Mouse (Mus musculus) stomach, postnatal 0 days (tissue): ENCODE measurements at regions not wholly inside any gene's neighbourhood (a gene's known extent, or its start where the extent isn't known, plus 50 kb on each side); places are given as distances from the start of the nearest gene placed in this dataset.
A peak's percentile ranks its signal among the peaks of the same experiment; 100 is the strongest.

ENCODE experiments used
- ATAC-seq: fragments of 200-750 bp; cut with Nextera tagmentation; 2 replicates; pipeline ENCODE4 v1.8.0; 2017; ENCODE audit not compliant: low FRiP score, low TSS enrichment
- DNase-seq: peaks from one replicate; pipeline ENCODE4 v3.0.0-alpha.2; 2016; ENCODE audit warnings: low spot score
- H3K27ac ChIP-seq: fragments of 300-500 bp; sonication (generic); replicated peaks from 2 replicates; pipeline ENCODE4 v1.5.1; 2014; ENCODE audit warnings: mild to moderate bottlenecking, control low read depth
- H3K27me3 ChIP-seq: fragments of 300-500 bp; sonication (generic); 2 replicates; pipeline ENCODE4 v1.6.1; 2014; ENCODE audit warnings: low read length; ENCODE audit not compliant: control insufficient read depth, insufficient read depth
- H3K36me3 ChIP-seq: fragments of 300-500 bp; sonication (generic); 2 replicates; pipeline ENCODE4 v1.6.1; 2014; ENCODE audit warnings: low read length, mixed read lengths; ENCODE audit not compliant: control insufficient read depth, insufficient read depth
- H3K4me1 ChIP-seq: fragments of 300-500 bp; sonication (generic); replicated peaks from 2 replicates; pipeline ENCODE4 v1.6.1; 2014; ENCODE audit warnings: antibody characterized with exemption; ENCODE audit not compliant: control insufficient read depth, insufficient read depth
- H3K4me2 ChIP-seq: fragments of 300-500 bp; sonication (generic); replicated peaks from 2 replicates; pipeline ENCODE4 v1.6.1; 2014; ENCODE audit warnings: low read depth, mild to moderate bottlenecking, control low read depth, moderate library complexity
- H3K4me3 ChIP-seq: fragments of 300-500 bp; sonication (generic); 2 replicates; pipeline ENCODE4 v1.5.1; 2014; ENCODE audit warnings: low read depth, low read length, control low read depth
- H3K9ac ChIP-seq: fragments of 300-500 bp; sonication (generic); 2 replicates; pipeline ENCODE4 v1.6.1; 2014; ENCODE audit warnings: mild to moderate bottlenecking, low read length, control low read depth, mixed read lengths
- H3K9me3 ChIP-seq: fragments of 300-500 bp; sonication (generic); 2 replicates; pipeline ENCODE4 v1.6.1; 2016; ENCODE audit warnings: low read length; ENCODE audit not compliant: control insufficient read depth
- CTCF ChIP-seq: IDR thresholded peaks from 2 replicates; pipeline ENCODE4 v1.5.1; 2016; ENCODE audit warnings: antibody characterized with exemption, low read depth, mild to moderate bottlenecking, moderate library complexity
- EP300 ChIP-seq: optimal IDR thresholded peaks from 2 replicates; pipeline ENCODE3; 2016; ENCODE audit warnings: antibody characterized with exemption
- WGBS: fragments of 180-500 bp; shearing (Covaris S2); extraction: QIAGEN DNeasy Blood & Tissue Kit; methylation state at CpG from one replicate; pipeline ENCODE4 v1.1.7; 2014; 5-methylcytosine and 5-hydroxymethylcytosine counted together

- Histone ChIP-seq H3K4me1 (no peaks in the 10 kb centered on the region), H3K36me3 (no peaks in the 10 kb centered on the region), H3K27ac (no peak overlapping the region), H3K4me2 (no peak overlapping the region), H3K9me3 (no peaks in the 10 kb centered on the region), H3K27me3 (no peaks in the 10 kb centered on the region), H3K4me3 (no peak overlapping the region), H3K9ac (no peak overlapping the region)
- DNase-seq, result no peak
- no peak for TF ChIP-seq EP300
- TF ChIP-seq CTCF, result no peak
- 82% methylated on average over 2 of the region's 2 CpGs for WGBS
- no peak for ATAC-seq
These were observed 225.4 kb upstream of the Rnf32 start for GRCm38 (mm10) chr5:28970404-28970803.

- Histone ChIP-seq H3K4me1 (no peaks in the 10 kb centered on the region), H3K27me3 (no peaks in the 10 kb centered on the region), H3K4me2 (no peak overlapping the region), H3K36me3 (no peaks in the 10 kb centered on the region), H3K9ac (no peak overlapping the region), H3K27ac (no peak overlapping the region), H3K4me3 (no peak overlapping the region), H3K9me3 (no peaks in the 10 kb centered on the region)
- no peak for TF ChIP-seq CTCF
- TF ChIP-seq EP300, result no peak
- ATAC-seq (no peak), DNase-seq (peak; percentile 62)
These were observed 240.8 kb upstream of the Rnf32 start for GRCm38 (mm10) chr5:28955036-28955435.

GRCm38 (mm10) chr5:28947465-28947864, 248.3 kb upstream of the Rnf32 start:
- no peaks in the 10 kb centered on the region for H3K36me3 ChIP-seq
- no peak for ATAC-seq
- no peak overlapping the region for H3K27ac ChIP-seq
- 65% methylated on average over 4 of the region's 4 CpGs for WGBS
- TF ChIP-seq EP300 (no peak), CTCF (no peak)
- no peaks in the 10 kb centered on the region for H3K27me3 ChIP-seq
- no peak overlapping the region for H3K9ac ChIP-seq
- no peaks in the 10 kb centered on the region for H3K9me3 ChIP-seq
- H3K4me3 ChIP-seq, result no peak overlapping the region
- no peak overlapping the region for H3K4me2 ChIP-seq
- no peak for DNase-seq
- no peaks in the 10 kb centered on the region for H3K4me1 ChIP-seq

GRCm38 (mm10) chr5:28943571-28944316, 252.0 kb upstream of the Rnf32 start:
- no peak for ATAC-seq

GRCm38 (mm10) chr5:28940972-28941371, 254.8 kb upstream of the Rnf32 start:
- Histone ChIP-seq H3K4me2 (no peak overlapping the region), H3K27me3 (no peaks in the 10 kb centered on the region), H3K27ac (no peak overlapping the region), H3K9me3 (no peaks in the 10 kb centered on the region), H3K4me1 (no peaks in the 10 kb centered on the region), H3K9ac (no peak overlapping the region), H3K4me3 (no peak overlapping the region), H3K36me3 (no peaks in the 10 kb centered on the region)
- no peak for ATAC-seq
- DNase-seq, result no peak
- no peak for TF ChIP-seq CTCF
- no peak for TF ChIP-seq EP300
- 75% methylated on average over 5 of the region's 5 CpGs for WGBS

More at GRCm38 (mm10) chr5:28943571-28944316, 252.0 kb upstream of the Rnf32 start:
- no peaks in the 10 kb centered on the region for H3K27me3 ChIP-seq
- no peaks in the 10 kb centered on the region for H3K9me3 ChIP-seq
- no peak overlapping the region for H3K4me3 ChIP-seq
- no peak for TF ChIP-seq CTCF
- no peaks in the 10 kb centered on the region for H3K4me1 ChIP-seq
- no peak for DNase-seq
- no peak overlapping the region for H3K4me2 ChIP-seq
- no peaks in the 10 kb centered on the region for H3K36me3 ChIP-seq
- no peak overlapping the region for H3K27ac ChIP-seq
- no peak overlapping the region for H3K9ac ChIP-seq
- WGBS, result 13% methylated on average over 13 of the region's 13 CpGs

GRCm38 (mm10) chr5:28919296-28920063, 276.3 kb upstream of the Rnf32 start:
- no peaks in the 10 kb centered on the region for H3K27me3 ChIP-seq
- H3K4me3 ChIP-seq, result no peak overlapping the region
- DNase-seq, result no peak
- 91% methylated on average over 4 of the region's 4 CpGs for WGBS
- H3K27ac ChIP-seq, result no peak overlapping the region
- no peaks in the 10 kb centered on the region for H3K36me3 ChIP-seq
- TF ChIP-seq CTCF (no peak), EP300 (no peak)
- no peak overlapping the region for H3K4me2 ChIP-seq
- H3K4me1 ChIP-seq, result no peaks in the 10 kb centered on the region
- ATAC-seq, result no peak
- no peaks in the 10 kb centered on the region for H3K9me3 ChIP-seq
- H3K9ac ChIP-seq, result no peak overlapping the region
